ENCODE assay signal across 17 mouse cellular contexts in the genomic region with DNA sequence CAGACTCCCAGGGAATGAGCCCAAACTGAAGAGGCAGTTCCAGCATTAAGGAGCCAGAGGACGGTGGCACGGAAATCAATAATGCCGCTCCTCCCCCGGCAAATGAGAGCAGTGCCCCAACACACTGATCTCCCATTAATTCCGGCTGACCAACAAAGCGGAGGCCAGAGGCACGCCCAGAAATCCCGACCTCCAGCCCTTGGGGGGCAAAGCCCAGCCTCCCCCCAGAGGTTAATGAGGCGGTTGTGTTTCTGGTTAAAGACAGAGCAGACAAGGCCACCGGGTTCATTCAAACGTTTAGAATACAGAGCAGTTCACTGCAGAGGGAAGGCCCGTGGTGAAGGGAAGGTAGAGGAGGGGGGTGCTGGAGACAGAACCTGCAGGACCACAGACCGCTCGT.
DNase-seq lines count a peak whose midpoint lies in the region; ATAC-seq lines count a peak whose summit lies in the region.
"Had no signal": no experiment of that assay in that cellular context is flagged by ENCODE, and none has a peak within 500 bp of the region (broad histone marks: within the 10 kb centered on the region; RNA-seq: fewer than 3 reads in every experiment).

No protein-coding gene starts in this region.

- peaks cover 39% of the 10 kb centered on the region for H3K27me3 ChIP-seq in kidney, embryonic 15.5 days
- no peaks in the 10 kb centered on the region for H3K27me3 ChIP-seq in neural tube, embryonic 15.5 days (replicated peaks)
- H3K27me3 ChIP-seq in limb, embryonic 10.5 days (ENCODE audit: low read depth, poor library complexity, severe bottlenecking): peaks cover 3% of the 10 kb centered on the region; the same call in 1 of the 2 replicates
- H3K27me3 ChIP-seq: liver, embryonic 15.5 days; midbrain, embryonic 15.5 days had no signal

- H3K9ac ChIP-seq in kidney, embryonic 15.5 days: no peak overlapping the region
- no peak overlapping the region for H3K9ac ChIP-seq in neural tube, embryonic 15.5 days (replicated peaks)
- H3K9ac ChIP-seq: liver, embryonic 15.5 days; midbrain, embryonic 15.5 days had no signal

- H3K27ac ChIP-seq in kidney, embryonic 15.5 days: no peak overlapping the region
- no peak overlapping the region for H3K27ac ChIP-seq in neural tube, embryonic 15.5 days (replicated peaks)
- H3K27ac ChIP-seq in limb, embryonic 10.5 days: peak overlapping the region; percentile 65
- H3K27ac ChIP-seq: liver, embryonic 15.5 days; midbrain, embryonic 15.5 days had no signal

- H3K4me2 ChIP-seq in kidney, embryonic 15.5 days: peak overlapping the region; percentile 44
- no peak overlapping the region for H3K4me2 ChIP-seq in neural tube, embryonic 15.5 days
- H3K4me2 ChIP-seq: liver, embryonic 15.5 days; midbrain, embryonic 15.5 days had no signal

- H3K36me3 ChIP-seq in kidney, embryonic 15.5 days: no peaks in the 10 kb centered on the region
- no peaks in the 10 kb centered on the region for H3K36me3 ChIP-seq in neural tube, embryonic 15.5 days
- no peaks in the 10 kb centered on the region for H3K36me3 ChIP-seq in limb, embryonic 10.5 days
- H3K36me3 ChIP-seq: liver, embryonic 15.5 days; midbrain, embryonic 15.5 days had no signal

- WGBS in kidney, embryonic 15.5 days: 10% methylated on average over 14 of the region's 14 CpGs
- WGBS in neural tube, embryonic 15.5 days: 26% methylated on average over 14 of the region's 14 CpGs
- 20% methylated on average over 14 of the region's 14 CpGs for WGBS in limb, embryonic 10.5 days

- peak overlapping the region; percentile 10; the same call in 1 of the 2 replicates for H3K4me3 ChIP-seq in kidney, embryonic 15.5 days (replicated peaks)
- H3K4me3 ChIP-seq in neural tube, embryonic 15.5 days (replicated peaks): no peak overlapping the region
- peak overlapping the region; percentile 35 for H3K4me3 ChIP-seq in limb, embryonic 10.5 days
- H3K4me3 ChIP-seq: liver, embryonic 15.5 days; midbrain, embryonic 15.5 days had no signal

- H3K9me3 ChIP-seq in kidney, embryonic 15.5 days (replicated peaks): no peaks in the 10 kb centered on the region
- H3K9me3 ChIP-seq in neural tube, embryonic 15.5 days (replicated peaks): no peaks in the 10 kb centered on the region
- H3K9me3 ChIP-seq in limb, embryonic 10.5 days (replicated peaks): no peaks in the 10 kb centered on the region
- H3K9me3 ChIP-seq: liver, embryonic 15.5 days; midbrain, embryonic 15.5 days had no signal

- H3K4me1 ChIP-seq in kidney, embryonic 15.5 days: peaks cover 12% of the 10 kb centered on the region
- 0 out of 2 replicates have a peak, but pooled peaks cover 5% of the 10 kb centered on the region for H3K4me1 ChIP-seq in neural tube, embryonic 15.5 days
- H3K4me1 ChIP-seq in limb, embryonic 10.5 days: peaks cover 20% of the 10 kb centered on the region
- H3K4me1 ChIP-seq: liver, embryonic 15.5 days; midbrain, embryonic 15.5 days had no signal

- ATAC-seq in kidney, embryonic 15.5 days (replicated peaks; ENCODE audit: low FRiP score): peak; percentile 71
- ATAC-seq in neural tube, embryonic 15.5 days (ENCODE audit: low FRiP score): no peak
- ATAC-seq: CD4-positive, CD25-positive, alpha-beta regulatory T cell, adult 4 months; intestine, postnatal 0 days; midbrain, embryonic 15.5 days had no signal

- no peak for DNase-seq in kidney, adult 18-20 months
- peak; percentile 43 for DNase-seq in neural tube, embryonic 10.5 days (ENCODE audit: extremely low spot score, low spot score)
- peak; percentile 49 for DNase-seq in limb, embryonic 10.5 days (ENCODE audit: low spot score)
- peak; percentile 61 for DNase-seq in retina, postnatal 1 day
- DNase-seq in testis, postnatal 14 days (ENCODE audit: low spot score): no peak
- DNase-seq in liver: no peak
- DNase-seq: adrenal gland, postnatal 10 days; cerebellum, adult 2 months; right cerebral cortex, adult 18-20 months; spleen, adult 18-20 months; thymus, postnatal 36 days had no signal

Comparison
In these comparisons a context has a peak if more than half of its experiments do, and no peak if none do; other contexts are left out.
1. DNase-seq: peak in neural tube, embryonic 10.5 days (single experiment), limb, embryonic 10.5 days (single experiment) and retina, postnatal 1 day (single experiment); none in kidney, adult 18-20 months (single experiment), testis, postnatal 14 days (single experiment) and liver (single experiment).